Mouse (Mus musculus) left cerebral cortex, postnatal 25 days (tissue): ENCODE measurements at regions not wholly inside any gene's neighbourhood (a gene's known extent, or its start where the extent isn't known, plus 50 kb on each side); places are given as distances from the start of the nearest gene placed in this dataset.
"Not testable (repeated sequence)": the region's sequence is repeated elsewhere in the genome, so short reads cannot be mapped to it uniquely, and the experiment has no call there.

Experiments
- DNase-seq, 2 experiments: peaks; one replicate each; pipeline ENCODE4 v3.0.0; 2022; ENCODE audit warnings: low spot score in 2 of 2, mixed read lengths in 1 of 2
- intact Hi-C: fragments of 180-260 bp; cut with DNase I; formaldehyde crosslinking; loops from one replicate; pipeline ENCODE4 v1.15.1; 2025

- intact Hi-C loops: no loop called here
- no peak for DNase-seq
Measured at GRCm38 (mm10) chr4:53269999-53270398, 110.3 kb upstream of the Abca1 start.

GRCm38 (mm10) chr4:53269251-53269842 is 109.7 kb upstream of the Abca1 start:
- DNase-seq: no peak
- intact Hi-C loops: no loop called here

GRCm38 (mm10) chr4:53264901-53265300 is 105.2 kb upstream of the Abca1 start:
- intact Hi-C loops: no loop called here

GRCm38 (mm10) chr4:53264501-53264900 is 104.8 kb upstream of the Abca1 start:
- intact Hi-C loops: no loop called here

More at GRCm38 (mm10) chr4:53264901-53265300, 105.2 kb upstream of the Abca1 start:
- no peak for DNase-seq

GRCm38 (mm10) chr4:53263776-53264175 is 104.1 kb upstream of the Abca1 start:
- DNase-seq: peak; percentile 60 to 70
- intact Hi-C loops: no loop called here

More at GRCm38 (mm10) chr4:53264501-53264900, 104.8 kb upstream of the Abca1 start:
- no peak for DNase-seq

GRCm38 (mm10) chr4:53262466-53262865 is 102.8 kb upstream of the Abca1 start:
- no peak for DNase-seq
- intact Hi-C loops: no loop called here

- intact Hi-C loops: no loop called here
- no peak for DNase-seq
Measured at GRCm38 (mm10) chr4:53261556-53262140, 102.0 kb upstream of the Abca1 start.

- intact Hi-C loops: no loop called here
- no peak for DNase-seq
Measured at GRCm38 (mm10) chr4:53258975-53259374, 99.3 kb upstream of the Abca1 start.

GRCm38 (mm10) chr4:53256996-53257395 is 97.3 kb upstream of the Abca1 start:
- intact Hi-C loops: no loop called here
- DNase-seq: no peak

- DNase-seq: no peak
- intact Hi-C loops: no loop called here
Measured at GRCm38 (mm10) chr4:53254483-53254882, 94.8 kb upstream of the Abca1 start.

- DNase-seq: peak in 1 of 2 experiments; percentile 48
- intact Hi-C loops: no loop called here
Measured at GRCm38 (mm10) chr4:53253680-53254079, 94.0 kb upstream of the Abca1 start.

- intact Hi-C loops: no loop called here
- peak in 1 of 2 experiments; percentile 45 for DNase-seq
Measured at GRCm38 (mm10) chr4:53250325-53250724, 90.6 kb upstream of the Abca1 start.

- intact Hi-C loops: no loop called here
- no peak for DNase-seq
Measured at GRCm38 (mm10) chr4:53246083-53246747, 86.5 kb upstream of the Abca1 start.

- intact Hi-C loops: no loop called here
- DNase-seq: no peak
Measured at GRCm38 (mm10) chr4:53245553-53245952, 85.9 kb upstream of the Abca1 start.

- DNase-seq, intact Hi-C loops: not testable (repeated sequence)
Measured at GRCm38 (mm10) chr4:53243473-53243872, 83.8 kb upstream of the Abca1 start.

- no peak for DNase-seq
- intact Hi-C loops: no loop called here
Measured at GRCm38 (mm10) chr4:53239856-53240255, 80.2 kb upstream of the Abca1 start.

- intact Hi-C loops: no loop called here
- DNase-seq: no peak
Measured at GRCm38 (mm10) chr4:53238314-53239259, 78.9 kb upstream of the Abca1 start.

GRCm38 (mm10) chr4:53235870-53236269 is 76.2 kb upstream of the Abca1 start:
- intact Hi-C loops: no loop called here
- DNase-seq: no peak

- no peak for DNase-seq
Measured at GRCm38 (mm10) chr4:53232436-53232835, 72.7 kb upstream of the Abca1 start.

GRCm38 (mm10) chr4:53231867-53232266 is 72.2 kb upstream of the Abca1 start:
- intact Hi-C loops: no loop called here
- DNase-seq: no peak

More at GRCm38 (mm10) chr4:53232436-53232835, 72.7 kb upstream of the Abca1 start:
- intact Hi-C loops: no loop called here
